Mouse (Mus musculus) kidney, embryonic 14.5 days (tissue): Measurements from ENCODE around the gene Adam10. TPM values are rescaled to one million over a fixed set of nuclear protein-coding genes. Genes with fewer than 3 reads are reported as not detected.

Experiments used
- ATAC-seq: fragments of 200-750 bp; cut with Nextera tagmentation; 2 replicates; pipeline ENCODE4 v1.8.0; 2017; ENCODE audit warnings: moderate number of reproducible peaks, mild to moderate bottlenecking, moderate TSS enrichment, moderate library complexity; ENCODE audit not compliant: low FRiP score, low TSS enrichment
- H3K27ac ChIP-seq: fragments of 300-500 bp; sonication (generic); 2 replicates; pipeline ENCODE4 v1.5.1; 2014; ENCODE audit warnings: low read depth, mild to moderate bottlenecking, low read length, moderate library complexity, mixed read lengths
- H3K27me3 ChIP-seq: fragments of 300-500 bp; sonication (generic); 2 replicates; pipeline ENCODE4 v1.6.1; 2014; ENCODE audit warnings: mild to moderate bottlenecking, low read length; ENCODE audit not compliant: control insufficient read depth, insufficient read depth
- H3K36me3 ChIP-seq: fragments of 300-500 bp; sonication (generic); 2 replicates; pipeline ENCODE4 v1.6.1; 2014; ENCODE audit warnings: low read length, mixed read lengths; ENCODE audit not compliant: control insufficient read depth, insufficient read depth
- H3K4me1 ChIP-seq: fragments of 300-500 bp; sonication (generic); 2 replicates; pipeline ENCODE4 v1.6.1; 2014; ENCODE audit warnings: low read length, mixed read lengths; ENCODE audit not compliant: control insufficient read depth, insufficient read depth
- H3K4me2 ChIP-seq: fragments of 300-500 bp; sonication (generic); replicated peaks from 2 replicates; pipeline ENCODE4 v1.6.1; 2014; ENCODE audit warnings: low read depth, mild to moderate bottlenecking, low read length
- H3K4me3 ChIP-seq: fragments of 300-500 bp; sonication (generic); 2 replicates; pipeline ENCODE4 v1.5.1; 2014; ENCODE audit warnings: mild to moderate bottlenecking, low read length
- H3K9ac ChIP-seq: fragments of 300-500 bp; sonication (generic); 2 replicates; pipeline ENCODE4 v1.6.1; 2014; ENCODE audit warnings: low read depth, mild to moderate bottlenecking, low read length, moderate library complexity
- H3K9me3 ChIP-seq: fragments of 300-500 bp; sonication (generic); 2 replicates; pipeline ENCODE4 v1.6.1; 2016; ENCODE audit warnings: low read length; ENCODE audit not compliant: control insufficient read depth
- WGBS: fragments of 180-500 bp; shearing (Covaris S2); extraction: QIAGEN DNeasy Blood & Tissue Kit; methylation state at CpG from one replicate; pipeline ENCODE4 v1.1.7; 2014; 5-methylcytosine and 5-hydroxymethylcytosine counted together
- polyA plus RNA-seq: library from polyadenylated mRNA; unstranded; fragments of >200 nt; fragmentation: Nextera tagmentation; extraction: Ambion mirVana; gene quantifications from 2 replicates; pipeline ENCODE4 v1.2.1, GENCODE M21; 2014

Adam10 gene
- polyA plus RNA-seq, 1 experiment from 2014 or later, result 83.1 TPM

DNA sequence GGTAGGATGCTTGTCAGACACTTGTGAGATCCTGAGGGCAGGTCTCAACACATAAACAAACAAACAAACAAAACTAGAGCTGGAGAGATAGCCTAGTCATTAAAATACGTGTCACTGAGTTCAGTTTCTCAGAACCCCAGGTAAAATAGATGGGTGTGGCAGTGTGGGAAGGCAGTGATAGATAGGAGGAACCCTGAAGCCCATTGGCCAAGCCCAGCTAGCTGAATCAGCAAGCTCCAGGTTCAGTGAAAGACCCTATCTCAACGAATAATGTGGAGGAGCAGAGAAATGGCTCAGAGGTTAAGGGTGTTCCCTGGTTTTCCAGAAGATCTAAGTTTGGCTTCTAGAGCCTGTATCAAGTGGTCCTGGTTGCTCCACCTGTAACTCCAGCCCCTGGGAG lies 9.6 kb upstream of the Adam10 start:
- H3K27me3 ChIP-seq, result no peaks in the 10 kb centered on the region
- 65% methylated on average over 2 of the region's 2 CpGs for WGBS
- no peaks in the 10 kb centered on the region for H3K9me3 ChIP-seq
- H3K4me1 ChIP-seq, result no peaks in the 10 kb centered on the region
- H3K9ac ChIP-seq, result no peak overlapping the region
- H3K27ac ChIP-seq, result no peak overlapping the region
- no peak for ATAC-seq
- H3K4me2 ChIP-seq, result no peak overlapping the region
- no peaks in the 10 kb centered on the region for H3K36me3 ChIP-seq
- no peak overlapping the region for H3K4me3 ChIP-seq

DNA sequence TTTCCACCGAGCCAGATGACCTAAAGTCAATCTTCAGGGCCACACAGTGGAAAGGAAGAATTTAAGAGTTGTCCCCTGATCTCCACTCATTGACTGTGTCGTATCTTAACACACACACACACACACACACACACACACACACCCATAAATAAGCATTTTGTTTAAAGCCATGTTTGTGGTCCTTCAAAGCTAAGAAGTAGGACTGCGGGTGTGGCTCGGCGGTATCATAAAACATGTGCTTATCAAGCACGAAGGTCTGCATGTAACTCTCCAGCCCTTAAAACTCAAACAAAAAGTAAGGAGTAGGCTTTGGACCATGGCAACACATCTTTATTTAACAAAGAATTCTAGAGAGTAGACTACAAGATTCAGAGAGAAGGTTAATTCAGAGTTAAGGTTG lies 8.4 kb upstream of the Adam10 start:
- Histone ChIP-seq H3K27me3 (no peaks in the 10 kb centered on the region), H3K4me3 (no peak overlapping the region), H3K9me3 (no peaks in the 10 kb centered on the region), H3K4me1 (no peaks in the 10 kb centered on the region), H3K4me2 (no peak overlapping the region), H3K27ac (no peak overlapping the region), H3K36me3 (no peaks in the 10 kb centered on the region), H3K9ac (no peak overlapping the region)
- ATAC-seq, result no peak
- WGBS, result 87% methylated on average over 6 of the region's 6 CpGs

DNA sequence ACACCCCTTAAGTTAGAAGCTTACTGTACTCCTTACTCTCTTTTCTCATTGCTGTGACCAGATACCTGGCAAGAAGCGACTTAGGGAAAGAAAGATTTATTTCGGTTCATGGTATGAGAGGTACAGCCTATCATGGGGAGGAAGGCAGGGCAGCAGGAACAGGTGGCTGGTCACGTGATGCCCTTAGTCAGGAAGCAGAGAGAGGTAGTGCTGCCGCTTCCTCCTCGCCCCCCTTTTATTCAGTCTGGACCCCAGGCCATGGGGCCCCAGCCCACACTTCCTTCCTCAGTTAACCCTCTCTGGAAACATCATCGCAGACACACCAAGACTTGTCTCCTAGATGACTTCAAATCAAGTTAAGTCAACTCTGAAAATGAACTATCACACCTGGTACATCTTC lies 7.5 kb upstream of the Adam10 start:
- Histone ChIP-seq H3K9ac (no peak overlapping the region), H3K4me1 (no peaks in the 10 kb centered on the region), H3K27me3 (no peaks in the 10 kb centered on the region), H3K9me3 (no peaks in the 10 kb centered on the region), H3K4me2 (no peak overlapping the region), H3K36me3 (no peaks in the 10 kb centered on the region), H3K27ac (no peak overlapping the region), H3K4me3 (no peak overlapping the region)
- WGBS, result 64% methylated on average over 6 of the region's 6 CpGs
- ATAC-seq, result no peak

DNA sequence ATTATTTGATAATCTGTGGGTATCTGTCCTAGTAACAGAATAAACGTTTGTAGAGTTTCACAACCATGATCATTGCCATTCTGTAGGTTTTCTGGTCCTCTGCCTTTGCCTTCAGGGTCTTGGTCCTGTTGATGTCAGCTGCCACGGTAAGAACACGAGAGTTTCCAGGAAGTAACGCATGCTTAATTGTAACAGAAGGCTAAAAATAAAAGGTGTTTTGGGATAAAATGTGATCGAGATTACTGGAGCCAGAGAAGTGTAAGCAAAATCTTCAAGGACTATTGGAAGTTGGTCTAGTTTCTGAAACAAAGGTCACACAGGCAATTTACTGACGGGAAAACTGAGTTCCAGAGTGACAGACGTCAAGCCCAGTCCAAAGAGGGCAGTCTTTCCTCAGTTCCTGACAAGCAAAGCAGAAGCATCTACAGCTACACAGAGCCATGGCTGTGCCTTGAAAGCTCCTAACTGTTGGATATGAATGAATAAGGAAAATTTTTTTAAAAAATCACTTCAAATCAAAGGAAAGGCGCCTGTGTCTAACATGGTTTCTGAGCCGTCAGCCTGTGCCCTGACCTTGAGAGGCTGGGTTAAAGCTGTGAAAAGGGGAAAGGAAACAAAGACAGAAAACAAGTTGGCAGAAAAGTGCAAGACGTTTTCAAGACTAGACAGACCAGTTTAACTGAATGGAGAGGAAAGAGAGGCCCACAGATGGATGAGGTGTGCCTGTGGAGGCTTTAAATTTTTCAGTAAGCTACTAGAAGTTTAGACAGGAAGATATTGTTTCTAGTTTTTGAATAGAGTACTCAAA lies 6.8 kb upstream of the Adam10 start:
- no peaks in the 10 kb centered on the region for H3K27me3 ChIP-seq
- H3K4me3 ChIP-seq, result no peak overlapping the region
- no peak overlapping the region for H3K4me2 ChIP-seq
- no peaks in the 10 kb centered on the region for H3K9me3 ChIP-seq
- no peaks in the 10 kb centered on the region for H3K4me1 ChIP-seq
- H3K36me3 ChIP-seq, result no peaks in the 10 kb centered on the region
- WGBS, result 49% methylated on average over 10 of the region's 10 CpGs
- no peak overlapping the region for H3K9ac ChIP-seq
- no peak overlapping the region for H3K27ac ChIP-seq
- ATAC-seq, result no peak

DNA sequence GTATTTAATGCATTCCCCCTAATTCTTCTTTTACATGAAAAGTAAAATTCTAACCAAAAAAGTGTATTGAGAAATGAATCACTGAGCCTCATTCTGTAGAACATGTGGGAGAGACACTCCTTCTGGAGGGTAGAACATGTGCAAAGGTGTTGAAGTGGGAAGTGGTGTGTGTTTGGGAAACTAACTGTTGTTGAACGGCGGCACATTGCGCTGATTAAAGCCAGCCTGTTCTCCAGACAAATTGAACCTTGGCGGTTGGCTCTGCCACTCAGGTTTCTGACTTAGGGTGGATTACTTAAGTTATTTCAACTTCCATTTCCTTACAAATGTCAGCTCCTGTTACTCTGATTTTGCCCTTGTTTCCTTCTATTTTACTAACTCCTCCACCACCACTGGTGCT lies 5.1 kb upstream of the Adam10 start:
- H3K9me3 ChIP-seq, result no peaks in the 10 kb centered on the region
- H3K4me2 ChIP-seq, result no peak overlapping the region
- no peak overlapping the region for H3K4me3 ChIP-seq
- no peak overlapping the region for H3K27ac ChIP-seq
- WGBS, result 86% methylated on average over 4 of the region's 4 CpGs
- no peaks in the 10 kb centered on the region for H3K4me1 ChIP-seq
- H3K36me3 ChIP-seq, result no peaks in the 10 kb centered on the region
- no peaks in the 10 kb centered on the region for H3K27me3 ChIP-seq
- H3K9ac ChIP-seq, result no peak overlapping the region
- ATAC-seq, result no peak

DNA sequence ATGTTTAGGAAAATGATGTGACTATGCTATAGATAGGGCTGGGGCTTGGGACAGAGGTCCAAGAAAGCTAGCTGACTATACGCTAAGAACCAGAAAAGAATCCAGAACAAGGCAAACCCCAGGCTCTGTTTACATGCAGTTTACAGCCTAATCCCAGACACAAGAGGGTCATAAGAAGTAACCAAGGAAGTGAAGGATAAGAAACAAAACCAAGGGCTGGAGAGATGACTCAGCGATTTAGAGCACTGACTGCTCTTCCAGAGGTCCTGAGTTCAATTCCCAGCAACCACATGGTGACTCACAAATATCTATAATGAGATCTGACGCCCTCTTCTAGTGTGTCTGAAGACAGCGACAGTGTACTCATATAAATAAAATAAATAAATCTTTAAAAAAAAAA lies 3.7 kb upstream of the Adam10 start:
- Histone ChIP-seq H3K9ac (no peak overlapping the region), H3K4me2 (no peak overlapping the region), H3K36me3 (no peaks in the 10 kb centered on the region), H3K4me3 (no peak overlapping the region), H3K27ac (no peak overlapping the region), H3K4me1 (no peaks in the 10 kb centered on the region), H3K9me3 (no peaks in the 10 kb centered on the region), H3K27me3 (no peaks in the 10 kb centered on the region)
- no peak for ATAC-seq
- 85% methylated on average over 4 of the region's 4 CpGs for WGBS

DNA sequence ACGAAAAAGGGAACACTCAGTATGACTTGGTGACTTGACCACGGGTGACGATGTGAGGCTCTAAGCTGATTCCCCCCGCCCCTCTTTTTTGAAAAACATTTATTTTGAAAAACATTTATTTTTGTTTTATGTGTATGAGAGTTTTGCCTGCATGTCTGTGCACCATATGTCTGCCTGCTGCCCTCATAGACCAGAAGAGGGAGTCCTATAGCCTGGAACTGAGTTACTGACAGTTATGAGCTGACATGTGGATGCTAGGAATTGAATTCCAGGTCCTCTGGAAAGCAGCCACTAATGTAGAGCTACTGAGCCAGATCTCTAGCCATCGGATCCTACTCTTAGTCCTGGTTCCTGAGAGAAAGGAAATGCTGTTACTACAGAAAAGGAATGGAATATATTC lies 2.8 kb upstream of the Adam10 start:
- no peak for ATAC-seq
- H3K4me1 ChIP-seq, result 0 out of 2 replicates have a peak, but pooled peaks cover 6% of the 10 kb centered on the region
- H3K9ac ChIP-seq, result no peak overlapping the region
- no peak overlapping the region for H3K27ac ChIP-seq
- H3K27me3 ChIP-seq, result no peaks in the 10 kb centered on the region
- no peak overlapping the region for H3K4me2 ChIP-seq
- H3K36me3 ChIP-seq, result no peaks in the 10 kb centered on the region
- no peaks in the 10 kb centered on the region for H3K9me3 ChIP-seq
- 87% methylated on average over 5 of the region's 5 CpGs for WGBS
- no peak overlapping the region for H3K4me3 ChIP-seq

- H3K4me3 ChIP-seq, result peak overlapping the region; percentile 65
- 0% methylated on average over 81 of the region's 103 CpGs for WGBS
- ATAC-seq, result no peak; the same call in 1 of the 2 replicates
- H3K4me2 ChIP-seq, result peak overlapping the region; percentile 66
- H3K27ac ChIP-seq, result peak overlapping the region; percentile 95
- H3K36me3 ChIP-seq, result no peaks in the 10 kb centered on the region
- H3K27me3 ChIP-seq, result no peaks in the 10 kb centered on the region
- peak overlapping the region; percentile 94 for H3K9ac ChIP-seq
- H3K4me1 ChIP-seq, result peaks cover 13% of the 10 kb centered on the region
- no peaks in the 10 kb centered on the region for H3K9me3 ChIP-seq
Measured at GRCm38 (mm10) chr9:70679132-70680091, 615 bp downstream of the Adam10 start.

DNA sequence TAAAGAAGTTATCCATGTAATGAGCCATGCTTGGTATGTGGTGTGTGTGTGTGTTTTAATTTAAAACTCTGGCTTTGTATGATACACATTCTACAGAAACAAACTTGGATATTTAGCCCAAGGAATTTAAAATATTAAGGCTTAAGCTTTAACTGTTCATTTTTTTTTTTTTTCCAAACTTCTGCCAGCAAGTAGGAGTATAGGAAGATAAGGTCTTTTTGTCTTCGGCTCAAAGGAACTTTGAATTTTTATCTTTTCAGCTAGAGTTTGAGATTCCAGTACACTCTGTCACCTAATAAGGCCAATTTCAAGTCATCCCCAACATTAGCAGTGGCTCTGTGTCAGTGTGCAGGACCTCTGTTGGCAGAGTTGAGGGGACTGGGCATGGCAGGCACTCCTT lies 3.4 kb downstream of the Adam10 start:
- Histone ChIP-seq H3K4me3 (no peak overlapping the region), H3K4me1 (peaks cover 13% of the 10 kb centered on the region), H3K36me3 (no peaks in the 10 kb centered on the region), H3K9me3 (no peaks in the 10 kb centered on the region), H3K4me2 (no peak overlapping the region), H3K27me3 (no peaks in the 10 kb centered on the region), H3K9ac (no peak overlapping the region), H3K27ac (no peak overlapping the region)
- 80% methylated on average over 1 of the region's 1 CpGs for WGBS
- no peak for ATAC-seq
